Mouse (Mus musculus) erythroblast, embryonic 14.5 days (primary cell): ENCODE data around the gene Sptbn4.

Experiments
- GATA1 ChIP-seq: IDR thresholded peaks from 2 replicates; pipeline ENCODE4 v1.6.1; 2012; ENCODE audit warnings: low read length, inconsistent platforms, mixed read lengths
- TAL1 ChIP-seq: IDR thresholded peaks from 3 replicates; pipeline ENCODE4 v1.6.1; 2012; ENCODE audit warnings: low read length, inconsistent platforms, mixed read lengths

GRCm38 (mm10) chr7:27359162-27359561 lies 88.3 kb downstream of the Sptbn4 start:
- TF ChIP-seq GATA1 (no peak), TAL1 (no peak)
